Mouse (Mus musculus) naive thymus-derived CD4-positive, alpha-beta T cell, adult 5 months (primary cell): ENCODE measurements around the gene Rab26. TPM values are rescaled to one million over a fixed set of nuclear protein-coding genes. Genes with fewer than 3 reads are reported as not detected.

ENCODE experiments used
- polyA plus RNA-seq: library from polyadenylated mRNA; unstranded; fragments of 100-300 nt; shearing (Covaris generic); gene quantifications from one replicate; pipeline ENCODE4 v1.2.1, GENCODE M21; 2017

The Rab26 gene
- 1.1 TPM for polyA plus RNA-seq

DNA sequence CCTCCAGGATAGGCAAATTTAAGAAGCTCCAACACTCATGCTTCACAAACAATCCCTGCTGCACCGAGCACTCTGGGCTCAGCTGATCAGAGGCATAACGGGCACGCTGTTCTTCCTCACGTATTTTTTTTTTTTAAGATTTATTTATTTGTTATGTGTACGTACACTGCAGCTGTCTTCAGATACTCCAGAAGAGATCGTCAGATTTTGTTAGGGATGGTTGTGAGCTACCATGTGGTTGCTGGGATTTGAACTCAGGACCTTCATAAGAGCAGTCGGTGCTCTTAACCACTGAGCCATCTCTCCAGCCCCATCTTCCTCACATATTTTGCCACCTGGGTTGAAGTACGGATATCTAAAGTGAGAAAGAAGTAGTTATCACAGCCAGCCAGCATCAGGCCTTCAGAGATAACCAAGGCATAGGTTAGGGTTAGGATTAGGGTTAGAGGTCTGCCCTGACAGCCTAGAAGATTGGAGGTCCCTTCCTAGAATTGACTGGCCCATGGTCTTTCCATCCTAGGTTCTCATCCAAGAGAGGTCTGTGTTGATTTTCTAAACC is at the start of gene Rab26:
Gene Rab26 (minus strand): TSS at position 51 of the 559 bp plus-strand sequence.

DNA sequence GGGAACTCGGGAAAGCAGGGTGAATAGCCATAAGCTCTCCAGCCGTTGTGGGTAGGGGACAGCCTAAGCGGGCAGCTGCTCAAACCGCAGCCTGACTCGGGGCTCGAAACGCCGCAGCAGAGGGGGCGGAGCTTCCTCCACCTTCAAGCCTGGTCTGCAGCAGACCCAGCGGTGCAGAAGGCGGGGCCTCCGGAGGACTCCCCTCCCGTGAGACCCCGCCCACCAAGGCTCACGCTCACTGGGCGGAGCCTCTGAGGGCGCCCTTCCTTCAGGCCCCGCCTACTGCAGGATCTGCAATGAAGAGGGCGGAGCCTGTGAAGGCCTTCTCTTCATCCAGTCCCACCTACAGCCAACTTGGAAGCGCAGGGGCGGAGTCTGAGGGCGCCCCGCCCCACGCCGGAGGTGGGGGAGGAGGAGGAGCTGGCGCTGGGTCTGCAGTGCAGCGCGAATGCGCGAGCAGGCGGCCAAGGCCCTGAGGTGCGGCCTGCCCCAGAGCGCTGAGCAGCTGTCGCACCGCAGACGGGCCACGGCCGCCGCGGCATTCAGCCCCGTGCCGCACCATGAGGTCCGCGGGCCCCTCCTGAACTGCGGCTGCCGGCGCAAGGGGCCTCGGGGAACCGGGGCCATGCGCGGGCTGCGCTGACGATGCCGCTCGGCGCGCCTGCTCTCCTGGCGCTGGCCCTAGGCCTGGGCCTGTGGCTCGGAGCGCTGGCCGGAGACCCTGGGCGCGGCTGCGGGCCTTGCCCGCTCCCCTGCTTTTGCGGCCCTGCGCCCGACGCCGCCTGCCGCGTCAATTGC is 15.8 kb upstream of the Rab26 start, which contains the start of gene Pkd1:
Gene Pkd1 (plus strand): TSS at position 217 of the 798 bp plus-strand sequence.

DNA sequence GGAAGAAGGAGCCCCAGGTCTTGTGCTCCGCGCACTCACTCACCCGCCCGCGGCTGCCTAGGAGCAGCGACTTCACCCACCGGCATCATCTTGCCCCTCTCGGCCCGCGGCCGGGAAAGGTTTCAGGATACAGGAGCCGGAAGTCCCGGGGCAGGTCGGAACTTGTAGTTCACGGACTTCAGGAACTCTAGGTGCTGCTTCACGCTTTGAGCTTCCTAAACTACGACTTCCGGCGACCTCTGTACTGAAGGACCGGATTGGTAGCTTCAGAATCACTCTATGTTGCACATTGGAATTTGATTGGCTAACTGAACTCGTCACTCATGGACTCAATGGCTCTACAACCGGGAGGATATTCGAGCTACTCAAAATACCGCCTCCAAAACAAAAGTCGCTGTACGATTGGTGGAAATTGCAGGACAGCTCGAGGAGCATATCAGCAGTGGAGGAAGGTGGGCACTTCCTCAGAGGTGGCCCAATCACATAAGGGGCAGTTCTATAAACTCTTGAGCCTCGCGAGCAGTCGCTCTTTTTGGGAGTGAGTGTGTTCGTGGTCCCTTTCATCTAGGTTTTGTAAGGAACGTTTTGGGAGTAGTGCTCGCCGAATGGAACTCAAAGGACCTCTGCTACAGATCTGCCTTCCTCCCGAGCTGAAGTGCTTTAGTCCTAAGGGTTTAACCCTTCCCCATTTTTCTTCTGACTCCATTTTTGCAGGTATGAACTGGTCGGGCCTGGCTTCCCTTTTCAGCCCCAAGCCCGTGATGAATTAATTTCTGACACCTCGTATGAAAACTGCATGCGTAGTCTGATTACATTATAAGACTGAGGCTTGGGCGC is 6.1 kb downstream of the Rab26 start, which contains the start of gene Traf7:
Gene Traf7 (minus strand): TSS at position 216 of the 837 bp plus-strand sequence.

DNA sequence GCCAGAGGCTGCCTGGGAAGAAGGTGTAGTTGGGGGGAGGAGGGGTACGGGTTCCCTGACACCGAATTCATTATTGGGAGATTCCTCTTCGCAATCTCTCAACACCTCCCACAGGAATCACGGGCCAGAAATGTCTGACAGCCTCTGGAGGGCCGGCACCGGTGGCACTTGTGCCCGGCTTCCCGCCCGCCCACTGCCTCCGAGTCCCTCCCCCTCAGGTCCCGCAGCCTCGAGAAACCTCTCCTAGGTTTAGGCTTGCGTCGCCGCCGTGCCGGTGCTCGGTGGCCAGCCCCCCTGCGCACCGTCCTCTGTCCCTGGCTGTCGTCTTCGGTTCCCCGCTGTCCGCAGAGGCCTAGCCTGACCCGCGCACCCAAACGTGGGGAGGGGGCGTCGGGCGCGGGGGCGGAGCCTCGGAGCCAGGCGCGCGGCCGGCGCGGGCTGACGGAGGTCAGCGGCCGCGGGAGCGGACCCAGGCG is 45.8 kb downstream of the Rab26 start, which contains the start of gene Caskin1:
Gene Caskin1 (plus strand): TSS at position 416 of the 476 bp plus-strand sequence.

DNA sequence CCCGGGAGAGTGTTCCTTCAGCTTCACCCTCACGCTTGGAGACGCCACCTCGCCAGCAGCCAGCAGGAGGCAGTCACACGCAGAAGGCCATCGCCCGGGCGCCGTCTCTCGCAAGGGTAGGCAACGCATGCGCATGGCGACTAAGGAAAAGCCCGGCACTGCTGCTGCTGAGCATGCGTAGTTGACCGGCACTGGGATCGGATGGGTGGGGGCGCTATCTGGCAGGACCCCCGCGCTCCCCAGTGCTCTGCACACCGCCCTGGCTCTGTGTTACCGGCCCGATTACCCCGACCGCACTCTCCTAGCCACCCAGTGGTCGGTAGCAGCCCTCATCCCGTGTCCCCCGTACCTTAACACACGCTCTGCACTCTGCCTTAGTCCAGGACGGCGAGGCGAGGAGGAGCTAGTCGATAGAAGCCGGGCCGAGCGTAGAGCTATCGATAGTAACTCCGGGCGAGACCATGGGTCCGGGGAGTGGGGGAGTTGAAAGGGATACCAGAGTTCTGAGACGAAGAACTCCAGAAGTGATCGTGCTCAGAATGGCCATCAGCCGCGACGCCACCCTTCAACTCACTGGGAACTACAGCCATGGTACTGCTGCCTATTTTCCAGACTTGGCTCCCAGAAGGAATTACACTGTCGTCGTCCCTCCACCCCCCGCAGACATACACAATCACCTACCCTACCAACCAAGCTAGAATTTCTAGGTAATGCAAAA is 55.2 kb downstream of the Rab26 start, which contains the start of gene Mlst8:
Gene Mlst8 (minus strand): TSS at position 416 of the 718 bp plus-strand sequence.

Other genes with a start within 250 kb of the Rab26 start
- 0.15 TPM for gene Abca17, start 183.1 kb downstream of the Rab26 start, polyA plus RNA-seq
- gene Abca3, start 182.3 kb downstream of the Rab26 start, polyA plus RNA-seq = 32.3 TPM
- 284 TPM for gene Rnps1, start 119.6 kb downstream of the Rab26 start, polyA plus RNA-seq
- 34.1 TPM for gene Eci1, start 107.6 kb downstream of the Rab26 start, polyA plus RNA-seq
- gene Dnase1l2, start 91.1 kb downstream of the Rab26 start, polyA plus RNA-seq = 2.0 TPM
- gene E4f1, start 63.9 kb downstream of the Rab26 start, polyA plus RNA-seq = 144 TPM
- 18.9 TPM for gene Pgp, start 63.8 kb downstream of the Rab26 start, polyA plus RNA-seq
- gene Bricd5, start 60.3 kb downstream of the Rab26 start, polyA plus RNA-seq = not detected
- gene Mlst8, start 55.1 kb downstream of the Rab26 start, polyA plus RNA-seq = 24.2 TPM
- gene Caskin1, start 45.6 kb downstream of the Rab26 start, polyA plus RNA-seq = 0.16 TPM
- 68.1 TPM for gene Traf7, start 6.3 kb downstream of the Rab26 start, polyA plus RNA-seq
- 58.8 TPM for gene Pkd1, start 15.6 kb upstream of the Rab26 start, polyA plus RNA-seq
- gene Tsc2, start 98.4 kb upstream of the Rab26 start, polyA plus RNA-seq = 44.1 TPM
- 3.7 TPM for gene Nthl1, start 98.5 kb upstream of the Rab26 start, polyA plus RNA-seq
- gene Slc9a3r2, start 116.1 kb upstream of the Rab26 start, polyA plus RNA-seq = 0.20 TPM
- gene Npw, start 124.2 kb upstream of the Rab26 start, polyA plus RNA-seq = not detected
- gene Zfp598, start 135.5 kb upstream of the Rab26 start, polyA plus RNA-seq = 23.2 TPM
- not detected for gene Syngr3, start 155.7 kb upstream of the Rab26 start, polyA plus RNA-seq
- 33.4 TPM for gene Gfer, start 161.9 kb upstream of the Rab26 start, polyA plus RNA-seq
- 1.3 TPM for gene Noxo1, start 162.0 kb upstream of the Rab26 start, polyA plus RNA-seq
- 53.1 TPM for gene Tbl3, start 173.4 kb upstream of the Rab26 start, polyA plus RNA-seq
- gene Rnf151, start 183.9 kb upstream of the Rab26 start, polyA plus RNA-seq = not detected
- 1,119 TPM for gene Rps2, start 183.9 kb upstream of the Rab26 start, polyA plus RNA-seq
- gene Ndufb10, start 190.3 kb upstream of the Rab26 start, polyA plus RNA-seq = 157 TPM
- gene Rpl3l, start 193.6 kb upstream of the Rab26 start, polyA plus RNA-seq = not detected
- 11.7 TPM for gene Msrb1, start 202.4 kb upstream of the Rab26 start, polyA plus RNA-seq
- gene Hs3st6, start 218.8 kb upstream of the Rab26 start, polyA plus RNA-seq = not detected